Mouse (Mus musculus): ENCODE data around the gene Ppp1r26.

GRCm38 (mm10) chr2:28464919-28465318 lies 18.3 kb downstream of the Ppp1r26 start:
- no peak for TF ChIP-seq CHD2 (IDR thresholded peaks at IDR 0.05; ENCODE audit: low read length)
- no peak for TF ChIP-seq ZNF384 (IDR thresholded peaks at IDR 0.05; ENCODE audit: low read depth, low read length)
- TF ChIP-seq MAFK (IDR thresholded peaks at IDR 0.05; ENCODE audit: borderline replicate concordance, low read depth, low read length) = no peak
- no peak for TF ChIP-seq CTCF (IDR thresholded peaks at IDR 0.05 in 2 of 3, conservative IDR thresholded peaks at IDR 0.05 in 1 of 3; ENCODE audit: control insufficient read depth in 1 of 3, insufficient read depth in 1 of 3, low read depth in 2 of 3, low read length in 3 of 3, poor library complexity in 1 of 3, severe bottlenecking in 1 of 3)
- no peak for TF ChIP-seq EP300 (IDR thresholded peaks at IDR 0.05; ENCODE audit: low read depth in 1 of 2, low read length in 2 of 2)
- no peak for TF ChIP-seq TAL1 (IDR thresholded peaks at IDR 0.05; ENCODE audit: low read length)

All from MEL (cell line).